Mouse (Mus musculus): Measurements from ENCODE around the gene Hist1h3e.

Gene Hist1h3e

DNA sequence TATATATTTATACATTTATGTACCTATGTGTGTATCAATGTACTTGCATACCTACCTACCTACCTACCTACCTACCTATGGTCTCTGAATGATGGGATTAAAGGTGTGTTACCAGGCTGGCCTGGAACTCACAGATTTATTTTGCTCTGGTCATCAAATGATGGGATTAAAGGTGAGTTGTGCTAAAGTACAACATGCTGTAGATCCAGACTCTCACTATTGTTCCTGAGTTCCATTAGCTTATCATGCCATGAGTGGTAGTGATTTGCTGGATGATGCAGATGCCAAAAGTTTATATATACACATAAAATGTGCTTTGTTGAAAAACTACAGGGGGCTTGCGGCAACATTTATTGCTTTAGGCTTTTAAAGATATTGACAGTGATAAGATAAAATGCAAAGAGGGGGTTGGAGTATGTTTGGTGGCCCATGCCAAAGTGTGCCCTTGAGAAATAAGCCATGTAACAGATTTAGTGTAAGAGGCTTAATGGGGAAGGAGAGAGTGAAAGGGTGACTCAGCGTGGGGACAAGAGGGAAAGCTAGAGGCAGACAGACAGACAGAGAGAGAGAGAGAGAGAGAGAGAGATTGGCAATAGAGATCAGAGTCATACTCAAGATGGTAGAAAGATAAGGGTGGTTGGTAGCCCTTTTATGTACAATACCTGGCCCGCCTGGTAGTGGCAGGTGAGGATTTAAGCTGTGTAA, 25.0 kb downstream of the Hist1h3e start:
- no peak for DNase-seq (ENCODE audit: low spot score)

GRCm38 (mm10) chr13:23536076-23536822, 25.9 kb downstream of the Hist1h3e start:
- DNase-seq (ENCODE audit: low spot score): no peak

DNA sequence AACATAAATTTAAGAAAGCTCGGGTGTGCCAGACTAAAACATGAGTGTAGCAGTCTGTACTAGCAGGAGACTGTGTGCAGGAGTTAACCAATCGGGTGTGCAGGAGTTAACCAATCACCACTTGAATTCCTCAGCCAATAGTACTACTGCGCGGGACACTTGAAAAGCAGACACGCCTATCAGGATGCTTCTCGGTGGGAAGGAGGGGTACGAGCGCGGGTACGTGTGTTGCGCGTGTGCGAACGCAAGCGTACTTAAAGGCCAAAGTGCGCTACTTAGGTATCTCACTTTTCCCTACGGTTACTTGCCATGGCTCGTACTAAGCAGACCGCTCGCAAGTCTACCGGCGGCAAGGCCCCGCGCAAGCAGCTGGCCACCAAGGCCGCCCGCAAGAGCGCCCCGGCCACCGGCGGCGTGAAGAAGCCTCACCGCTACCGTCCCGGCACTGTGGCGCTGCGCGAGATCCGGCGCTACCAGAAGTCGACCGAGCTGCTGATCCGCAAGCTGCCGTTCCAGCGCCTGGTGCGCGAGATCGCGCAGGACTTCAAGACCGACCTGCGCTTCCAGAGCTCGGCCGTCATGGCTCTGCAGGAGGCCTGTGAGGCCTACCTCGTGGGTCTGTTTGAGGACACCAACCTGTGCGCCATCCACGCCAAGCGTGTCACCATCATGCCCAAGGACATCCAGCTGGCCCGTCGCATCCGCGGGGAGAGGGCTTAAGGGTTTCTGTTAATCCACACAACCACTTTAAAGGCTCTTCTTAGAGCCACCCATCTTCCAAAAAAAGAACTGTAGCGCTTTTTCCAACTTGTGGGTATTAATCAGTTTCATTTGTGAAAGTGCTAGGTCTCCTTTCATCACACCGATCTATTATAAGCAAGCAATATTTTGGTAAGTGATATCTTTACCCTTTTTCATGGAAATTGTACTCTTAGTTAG, 26.8 kb downstream of the Hist1h3e start, which contains the start of gene Hist1h3g:
Gene Hist1h3g (plus strand): TSS at position 286 of the 939 bp plus-strand sequence.
- DNase-seq (ENCODE audit: low spot score): peak; percentile 85

GRCm38 (mm10) chr13:23534368-23535131, 27.6 kb downstream of the Hist1h3e start:
- no peak for DNase-seq (ENCODE audit: low spot score)

GRCm38 (mm10) chr13:23533560-23534367, 28.4 kb downstream of the Hist1h3e start, which contains the start of gene Hist1h2af:
Hist1h2af (plus strand) TSS chr13:23533906.
- DNase-seq (ENCODE audit: low spot score): peak; percentile 75

DNA sequence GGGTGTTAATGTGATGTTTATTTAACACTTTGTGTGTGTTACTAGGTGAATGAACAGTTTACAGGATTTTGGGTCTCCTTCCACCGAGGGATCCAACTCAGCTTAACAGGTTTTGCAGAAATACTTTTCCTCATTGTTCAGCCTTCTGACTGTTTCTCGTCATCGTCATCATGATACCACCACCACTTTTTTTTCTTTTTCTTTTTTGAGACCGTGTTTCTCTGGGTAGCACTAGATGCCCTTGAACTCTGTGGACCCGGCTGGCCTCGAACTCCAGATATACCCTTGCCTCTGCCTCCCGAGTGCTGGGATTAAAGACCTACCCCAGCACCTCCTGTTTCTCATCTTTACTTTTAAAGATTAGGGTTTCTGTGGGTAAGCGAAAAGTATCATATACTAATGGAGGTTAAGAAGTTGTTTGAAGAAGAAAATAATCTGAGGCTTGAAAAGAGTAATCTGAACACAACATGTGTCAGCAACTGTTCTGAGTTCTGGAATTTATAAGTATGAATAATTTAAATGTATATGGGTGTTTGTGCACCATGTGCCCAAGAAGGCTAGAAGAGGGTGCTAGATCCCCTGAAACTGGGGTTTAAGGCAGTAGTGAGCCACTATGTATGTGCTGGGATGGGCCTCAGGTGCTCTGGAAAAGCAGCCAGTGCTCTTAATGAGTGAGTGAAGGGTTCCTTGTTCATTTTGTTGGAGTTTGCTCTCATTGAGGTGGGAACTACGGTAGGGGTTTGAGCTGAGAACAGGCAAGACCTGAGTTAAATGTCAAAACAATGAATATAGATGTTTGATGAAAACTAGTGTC, 29.7 kb downstream of the Hist1h3e start:
- DNase-seq (ENCODE audit: low spot score): no peak

DNA sequence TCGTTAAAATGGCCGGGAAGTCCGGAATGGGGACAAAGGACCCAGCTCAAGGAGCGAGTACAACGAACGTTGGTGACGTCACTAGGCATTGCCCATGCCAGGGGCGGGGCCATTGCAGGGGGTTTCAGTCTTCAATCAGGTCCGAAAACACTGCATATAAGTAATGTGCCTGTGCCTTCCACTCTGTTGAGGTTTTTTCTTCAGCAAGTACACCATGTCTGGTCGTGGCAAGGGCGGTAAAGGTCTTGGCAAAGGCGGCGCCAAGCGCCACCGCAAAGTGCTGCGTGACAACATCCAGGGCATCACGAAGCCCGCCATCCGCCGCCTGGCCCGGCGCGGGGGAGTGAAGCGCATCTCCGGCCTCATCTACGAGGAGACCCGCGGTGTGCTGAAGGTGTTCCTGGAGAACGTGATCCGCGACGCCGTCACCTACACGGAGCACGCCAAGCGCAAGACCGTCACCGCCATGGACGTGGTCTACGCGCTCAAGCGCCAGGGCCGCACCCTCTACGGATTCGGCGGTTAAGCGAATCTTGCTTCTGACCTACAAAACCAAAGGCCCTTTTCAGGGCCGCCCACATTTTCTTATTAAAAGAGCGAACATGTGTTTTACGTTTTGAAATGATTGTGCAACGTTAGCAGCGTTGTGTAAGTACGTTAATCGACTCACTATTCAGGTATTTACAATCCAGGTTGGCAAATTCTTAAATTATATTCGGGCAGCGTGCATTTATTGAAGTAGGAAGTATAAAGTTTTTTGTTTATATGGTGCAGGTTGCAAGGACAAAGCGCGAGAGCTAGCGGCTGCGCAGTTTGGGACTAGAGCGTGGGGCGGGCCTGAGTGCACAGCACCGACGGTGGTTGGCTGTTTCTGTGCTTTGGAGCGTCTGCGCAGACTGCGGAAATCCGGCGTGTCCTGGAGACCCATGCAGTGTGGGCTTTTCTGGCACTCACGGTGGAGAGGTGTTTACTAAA, 31.0 kb downstream of the Hist1h3e start, which contains the start of gene Hist1h4h:
Gene Hist1h4h (plus strand): TSS at position 150 of the 975 bp plus-strand sequence.
- peak; percentile 99 for DNase-seq (ENCODE audit: low spot score)

DNA sequence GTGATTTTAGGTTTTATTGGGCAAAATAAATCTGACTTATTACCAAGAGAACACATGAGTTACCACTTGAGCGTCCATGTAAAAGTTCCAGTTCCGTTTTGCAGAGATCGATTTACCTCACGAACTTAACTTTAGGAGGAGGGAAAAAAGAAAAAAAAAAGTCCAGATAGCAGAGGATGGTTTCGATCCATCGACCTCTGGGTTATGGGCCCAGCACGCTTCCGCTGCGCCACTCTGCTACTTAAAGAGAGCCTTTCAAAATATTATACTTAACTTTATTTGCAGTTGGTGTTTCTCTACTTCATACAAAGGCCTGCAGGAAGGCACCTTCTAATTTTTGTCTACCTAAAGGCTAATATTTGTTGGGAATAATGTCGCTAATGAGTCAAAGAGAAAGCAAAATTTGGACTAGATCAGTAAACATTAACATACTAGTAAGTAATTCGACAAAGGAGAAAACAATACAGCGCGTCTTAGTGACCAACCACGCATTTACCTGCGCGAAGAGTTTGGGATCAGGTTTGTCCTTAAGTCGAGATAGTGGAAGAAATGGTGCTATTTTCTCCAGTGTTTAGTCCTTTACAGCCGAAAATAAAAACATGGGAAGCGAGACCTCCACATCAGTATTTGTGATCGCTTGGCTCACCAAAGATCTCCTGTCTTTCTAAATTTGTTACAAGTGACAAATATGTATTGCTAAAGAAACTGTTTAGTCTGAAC, 31.8 kb downstream of the Hist1h3e start:
- peak; percentile 79 for DNase-seq (ENCODE audit: low spot score)

GRCm38 (mm10) chr13:23529480-23530165, 32.5 kb downstream of the Hist1h3e start:
- no peak for DNase-seq (ENCODE audit: low spot score)

DNA sequence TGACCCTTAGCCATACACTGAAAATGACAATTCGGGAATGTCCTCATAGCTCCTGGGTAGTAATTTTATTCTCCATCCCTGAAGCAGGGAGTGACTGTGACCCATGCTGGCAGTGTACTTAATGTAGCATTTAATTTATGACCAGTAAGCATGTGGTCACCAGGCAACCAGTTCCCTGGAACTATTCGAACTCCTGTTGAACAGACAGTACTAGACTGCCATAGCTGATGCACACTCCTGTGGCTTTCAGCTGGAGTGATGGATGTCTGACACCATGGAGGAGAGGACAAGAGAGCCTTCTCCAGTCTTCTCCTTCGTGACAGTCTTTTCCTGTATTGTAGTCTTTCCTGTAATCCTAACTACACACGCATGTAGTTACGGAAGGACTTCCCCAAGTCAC, 33.2 kb downstream of the Hist1h3e start:
- DNase-seq (ENCODE audit: low spot score): no peak

GRCm38 (mm10) chr13:23526312-23526711, 35.9 kb downstream of the Hist1h3e start:
- DNase-seq (ENCODE audit: low spot score): peak; percentile 99

GRCm38 (mm10) chr13:23525901-23526300, 36.3 kb downstream of the Hist1h3e start:
- no peak for DNase-seq (ENCODE audit: low spot score)

- DNase-seq (ENCODE audit: low spot score): peak; percentile 68
Observed at GRCm38 (mm10) chr13:23524654-23525053, 37.5 kb downstream of the Hist1h3e start.

DNA sequence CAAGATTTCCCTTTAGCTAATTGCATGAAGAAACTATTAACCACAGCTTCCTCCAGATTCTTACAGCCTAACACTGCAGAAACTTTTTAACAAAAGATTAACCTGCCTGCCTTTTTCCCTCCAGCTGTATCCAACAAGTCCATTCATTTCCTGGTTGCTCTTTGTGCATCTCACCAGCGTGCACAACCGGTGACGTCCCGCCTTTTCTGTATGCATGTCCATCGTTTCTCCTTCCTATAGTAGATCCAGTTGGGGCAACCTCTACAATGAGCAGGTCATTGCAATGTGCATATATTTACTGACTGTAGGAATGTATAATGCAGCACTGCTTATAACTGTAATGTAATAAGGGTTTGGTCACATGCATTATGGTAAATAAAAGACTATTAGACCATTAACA, 38.2 kb downstream of the Hist1h3e start:
- no peak for DNase-seq (ENCODE audit: low spot score)

GRCm38 (mm10) chr13:23521703-23522102, 40.5 kb downstream of the Hist1h3e start:
- peak; percentile 57 for DNase-seq (ENCODE audit: low spot score)

GRCm38 (mm10) chr13:23519416-23519815, 42.8 kb downstream of the Hist1h3e start:
- DNase-seq (ENCODE audit: low spot score): peak; percentile 84

- DNase-seq (ENCODE audit: low spot score): peak; percentile 88
Observed at GRCm38 (mm10) chr13:23518885-23519284, 43.3 kb downstream of the Hist1h3e start.
